Mouse (Mus musculus): ENCODE measurements around the gene Kctd3.

The Kctd3 gene

GRCm38 (mm10) chr1:189010671-189011070, 3.0 kb upstream of the Kctd3 start:
- DNase-seq (ENCODE audit: low read depth, low spot score) = no peak

GRCm38 (mm10) chr1:189007980-189008324, 311 bp upstream of the Kctd3 start:
- no peak for DNase-seq (ENCODE audit: low read depth, low spot score)

GRCm38 (mm10) chr1:189006826-189007225, 815 bp downstream of the Kctd3 start:
- no peak for DNase-seq (ENCODE audit: low read depth, low spot score)

- DNase-seq (ENCODE audit: low read depth, low spot score) = no peak
Measured at GRCm38 (mm10) chr1:189006267-189006666, 1.4 kb downstream of the Kctd3 start.

- no peak for DNase-seq (ENCODE audit: low read depth, low spot score)
Measured at GRCm38 (mm10) chr1:189004774-189005173, 2.9 kb downstream of the Kctd3 start.

- DNase-seq (ENCODE audit: low read depth, low spot score) = no peak
Measured at GRCm38 (mm10) chr1:189001815-189002214, 5.8 kb downstream of the Kctd3 start.

- no peak for DNase-seq (ENCODE audit: low read depth, low spot score)
Measured at GRCm38 (mm10) chr1:188999981-189000380, 7.7 kb downstream of the Kctd3 start.

GRCm38 (mm10) chr1:188997921-188998320, 9.7 kb downstream of the Kctd3 start:
- DNase-seq (ENCODE audit: low read depth, low spot score) = no peak

- no peak for DNase-seq (ENCODE audit: low read depth, low spot score)
Measured at GRCm38 (mm10) chr1:188993218-188993617, 14.4 kb downstream of the Kctd3 start.

- DNase-seq (ENCODE audit: low read depth, low spot score) = peak; percentile 53
Measured at GRCm38 (mm10) chr1:188980050-188980449, 27.6 kb downstream of the Kctd3 start.

GRCm38 (mm10) chr1:188973926-188974325, 33.7 kb downstream of the Kctd3 start:
- DNase-seq (ENCODE audit: low read depth, low spot score) = no peak

- no peak for DNase-seq (ENCODE audit: low read depth, low spot score)
Measured at GRCm38 (mm10) chr1:188973078-188973477, 34.6 kb downstream of the Kctd3 start.

- no peak for DNase-seq (ENCODE audit: low read depth, low spot score)
Measured at GRCm38 (mm10) chr1:188952501-188952900, 55.1 kb downstream of the Kctd3 start.

- DNase-seq (ENCODE audit: low read depth, low spot score) = no peak
Measured at GRCm38 (mm10) chr1:188951091-188951490, 56.5 kb downstream of the Kctd3 start.

- DNase-seq (ENCODE audit: low read depth, low spot score) = no peak
Measured at GRCm38 (mm10) chr1:188948276-188948675, 59.4 kb downstream of the Kctd3 start.

- no peak for DNase-seq (ENCODE audit: low read depth, low spot score)
Measured at GRCm38 (mm10) chr1:188947794-188948193, 59.8 kb downstream of the Kctd3 start.

GRCm38 (mm10) chr1:188946849-188947248, 60.8 kb downstream of the Kctd3 start:
- DNase-seq (ENCODE audit: low read depth, low spot score) = no peak

GRCm38 (mm10) chr1:188945326-188945725, 62.3 kb downstream of the Kctd3 start:
- no peak for DNase-seq (ENCODE audit: low read depth, low spot score)

- no peak for DNase-seq (ENCODE audit: low read depth, low spot score)
Measured at GRCm38 (mm10) chr1:188937246-188937780, 70.3 kb downstream of the Kctd3 start.

Measured in embryo, embryonic 11.5 days (tissue).